Mouse (Mus musculus): Measurements from ENCODE around the gene Tmem179b. TPM values are rescaled to one million over a fixed set of nuclear protein-coding genes. Genes with fewer than 3 reads are reported as not detected.

The Tmem179b gene
- polyA plus RNA-seq, 1 experiment = 96.2 TPM

DNA sequence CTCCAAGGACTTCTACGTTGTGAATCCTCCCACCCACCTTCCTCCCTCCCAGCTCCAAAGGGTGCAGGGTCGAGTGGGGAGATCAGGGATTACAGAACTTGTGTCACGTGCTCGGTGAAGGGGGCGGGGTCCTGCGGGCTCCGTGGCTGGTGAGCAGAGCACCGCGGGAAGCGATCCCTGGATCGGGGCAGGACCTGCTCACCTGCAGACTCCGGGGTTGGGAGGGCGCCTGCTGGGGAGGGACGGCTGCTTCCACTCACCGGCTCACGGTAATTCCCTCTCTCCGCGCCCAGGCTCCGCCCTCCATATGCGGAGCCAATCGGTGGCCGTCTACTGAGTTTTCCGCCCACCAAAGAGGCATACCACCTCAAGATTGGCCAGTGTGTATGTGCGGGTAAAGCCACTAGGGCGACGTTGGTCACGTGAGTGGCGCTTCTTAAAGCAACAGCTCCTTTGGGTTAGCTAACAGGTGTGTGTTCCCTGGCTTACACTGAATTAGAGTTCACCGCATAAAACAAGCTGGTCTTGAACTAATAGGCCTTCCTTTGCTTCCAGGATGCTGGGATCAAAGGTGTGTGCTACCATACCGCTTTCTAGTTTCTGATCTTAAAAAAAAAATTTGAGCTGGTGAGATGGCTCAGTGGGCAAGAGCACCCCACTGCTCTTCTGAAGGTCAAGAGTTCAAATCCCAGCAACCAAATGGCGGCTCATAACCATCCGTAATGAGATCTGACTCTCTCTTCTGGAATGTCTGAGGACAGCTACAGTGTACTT, 11.9 kb upstream of the Tmem179b start, which contains the start of gene Taf6l:
Taf6l (minus strand) TSS at position 410 of the 774 bp plus-strand sequence.
- Histone ChIP-seq H3K27ac (ENCODE audit: insufficient read depth, low read depth, low read length) (peak within 1 kb of the TSS; percentile 48), H3K36me3 (ENCODE audit: control insufficient read depth, insufficient read depth, low read length) (peaks cover 2% of the 10 kb centered on the region; the same call in 1 of the 2 replicates), H3K27me3 (ENCODE audit: control insufficient read depth, insufficient read depth, low read length) (no peaks in the 10 kb centered on the region), H3K4me1 (ENCODE audit: control insufficient read depth, insufficient read depth, insufficient read length, low read length) (no peaks in the 10 kb centered on the region; the same call in 1 of the 2 replicates), H3K4me3 (ENCODE audit: low read depth, low read length) (peak within 1 kb of the TSS; percentile 85)
- TF ChIP-seq POLR2A (IDR thresholded peaks at IDR 0.05; ENCODE audit: low read depth, low read length) (peak; percentile 48), CTCF (IDR thresholded peaks at IDR 0.05; ENCODE audit: extremely low read depth, insufficient read length, insufficient replicate concordance, low read depth, low read length) (no peak)
- 1% methylated on average over 32 of the region's 32 CpGs for WGBS

- under 1% methylated on average over 20 of the region's 20 CpGs for WGBS
Measured at GRCm38 (mm10) chr19:8774951-8775421, 719 bp upstream of the Tmem179b start.

DNA sequence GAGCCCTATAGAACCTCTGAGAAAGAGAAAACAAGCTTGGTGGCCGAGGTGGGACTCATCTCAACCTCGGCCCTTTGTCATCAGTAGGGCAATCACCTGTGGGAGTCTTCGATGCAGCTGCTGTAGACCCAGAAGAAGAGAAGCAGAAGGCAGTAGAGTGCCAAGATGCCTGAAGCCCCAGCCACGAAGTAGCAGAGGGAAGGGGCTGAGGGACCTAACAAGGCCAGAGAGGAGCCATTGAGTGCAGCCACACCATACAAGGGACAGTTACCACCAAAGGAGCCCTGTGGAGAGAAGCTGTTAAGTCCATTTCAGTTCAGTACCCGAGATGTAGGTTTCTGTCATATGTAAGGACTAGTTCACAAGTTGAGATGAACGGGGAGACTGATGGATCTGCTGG, 858 bp downstream of the Tmem179b start:
- Histone ChIP-seq H3K4me3 (ENCODE audit: low read depth, low read length) (peak overlapping the region; percentile 40), H3K4me1 (ENCODE audit: control insufficient read depth, insufficient read depth, insufficient read length, low read length) (peaks cover 8% of the 10 kb centered on the region; the same call in 1 of the 2 replicates), H3K27me3 (ENCODE audit: control insufficient read depth, insufficient read depth, low read length) (no peaks in the 10 kb centered on the region), H3K27ac (ENCODE audit: insufficient read depth, low read depth, low read length) (no peak overlapping the region), H3K36me3 (ENCODE audit: control insufficient read depth, insufficient read depth, low read length) (peaks cover 16% of the 10 kb centered on the region)
- TF ChIP-seq CTCF (IDR thresholded peaks at IDR 0.05; ENCODE audit: extremely low read depth, insufficient read length, insufficient replicate concordance, low read depth, low read length) = no peak
- TF ChIP-seq POLR2A (IDR thresholded peaks at IDR 0.05; ENCODE audit: low read depth, low read length) = no peak
- 14% methylated on average over 6 of the region's 6 CpGs for WGBS

More at GRCm38 (mm10) chr19:8774951-8775421, 719 bp upstream of the Tmem179b start:
- Histone ChIP-seq H3K4me3 (ENCODE audit: low read depth, low read length) (peak overlapping the region; percentile 79), H3K36me3 (ENCODE audit: control insufficient read depth, insufficient read depth, low read length) (peaks cover 7% of the 10 kb centered on the region; the same call in 1 of the 2 replicates), H3K27ac (ENCODE audit: insufficient read depth, low read depth, low read length) (peak overlapping the region; percentile 81), H3K4me1 (ENCODE audit: control insufficient read depth, insufficient read depth, insufficient read length, low read length) (peaks cover 8% of the 10 kb centered on the region; the same call in 1 of the 2 replicates), H3K27me3 (ENCODE audit: control insufficient read depth, insufficient read depth, low read length) (no peaks in the 10 kb centered on the region)
- TF ChIP-seq CTCF (IDR thresholded peaks at IDR 0.05; ENCODE audit: extremely low read depth, insufficient read length, insufficient replicate concordance, low read depth, low read length) (no peak), POLR2A (IDR thresholded peaks at IDR 0.05; ENCODE audit: low read depth, low read length) (no peak)

DNA sequence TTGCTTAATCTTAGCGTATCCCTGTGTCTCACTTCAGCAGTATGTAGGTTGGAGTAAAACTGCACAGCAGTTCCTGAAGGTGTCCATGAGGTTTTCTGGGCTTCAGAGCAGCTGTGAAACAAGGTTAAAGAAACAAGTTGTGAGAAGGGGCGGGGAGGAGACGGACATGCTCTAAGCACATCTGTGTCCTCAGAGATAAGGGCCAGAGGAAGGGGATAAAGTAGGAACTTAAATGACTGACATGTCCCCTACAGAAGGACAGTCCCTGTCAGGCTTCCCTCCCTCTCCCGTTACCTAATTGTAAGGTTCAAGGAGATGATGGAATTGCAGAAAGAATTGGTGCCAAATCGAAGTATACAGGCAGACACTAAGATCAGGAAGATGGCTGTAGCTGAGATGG, 1.3 kb downstream of the Tmem179b start:
- H3K4me3 ChIP-seq (ENCODE audit: low read depth, low read length) = peak overlapping the region; percentile 40
- peaks cover 8% of the 10 kb centered on the region; the same call in 1 of the 2 replicates for H3K4me1 ChIP-seq (ENCODE audit: control insufficient read depth, insufficient read depth, insufficient read length, low read length)
- whole genome bisulfite sequencing = 42% methylated on average over 5 of the region's 5 CpGs
- no peak for TF ChIP-seq POLR2A (IDR thresholded peaks at IDR 0.05; ENCODE audit: low read depth, low read length)
- H3K27me3 ChIP-seq (ENCODE audit: control insufficient read depth, insufficient read depth, low read length) = no peaks in the 10 kb centered on the region
- H3K36me3 ChIP-seq (ENCODE audit: control insufficient read depth, insufficient read depth, low read length) = peaks cover 18% of the 10 kb centered on the region
- H3K27ac ChIP-seq (ENCODE audit: insufficient read depth, low read depth, low read length) = no peak overlapping the region

GRCm38 (mm10) chr19:8770567-8771270, 3.5 kb downstream of the Tmem179b start, which contains the start of gene Tmem223:
Gene Tmem223, plus strand, starts transcription at chr19:8770996.
- WGBS = 14% methylated on average over 29 of the region's 29 CpGs

GRCm38 (mm10) chr19:8765562-8765961, 8.7 kb downstream of the Tmem179b start:
- Histone ChIP-seq H3K27ac (ENCODE audit: insufficient read depth, low read depth, low read length) (no peak overlapping the region), H3K27me3 (ENCODE audit: control insufficient read depth, insufficient read depth, low read length) (no peaks in the 10 kb centered on the region), H3K4me1 (ENCODE audit: control insufficient read depth, insufficient read depth, insufficient read length, low read length) (no peaks in the 10 kb centered on the region), H3K36me3 (ENCODE audit: control insufficient read depth, insufficient read depth, low read length) (peaks cover 65% of the 10 kb centered on the region), H3K4me3 (ENCODE audit: low read depth, low read length) (no peak overlapping the region)
- WGBS = 94% methylated on average over 9 of the region's 9 CpGs
- TF ChIP-seq POLR2A (IDR thresholded peaks at IDR 0.05; ENCODE audit: low read depth, low read length) (no peak), CTCF (IDR thresholded peaks at IDR 0.05; ENCODE audit: extremely low read depth, insufficient read length, insufficient replicate concordance, low read depth, low read length) (no peak)

More at GRCm38 (mm10) chr19:8770567-8771270, 3.5 kb downstream of the Tmem179b start, which contains the start of gene Tmem223:
- peak within 1 kb of the TSS; percentile 64 for H3K27ac ChIP-seq (ENCODE audit: insufficient read depth, low read depth, low read length)
- H3K27me3 ChIP-seq (ENCODE audit: control insufficient read depth, insufficient read depth, low read length) = no peaks in the 10 kb centered on the region
- peaks cover 39% of the 10 kb centered on the region for H3K36me3 ChIP-seq (ENCODE audit: control insufficient read depth, insufficient read depth, low read length)
- TF ChIP-seq CTCF (IDR thresholded peaks at IDR 0.05; ENCODE audit: extremely low read depth, insufficient read length, insufficient replicate concordance, low read depth, low read length) (no peak), POLR2A (IDR thresholded peaks at IDR 0.05; ENCODE audit: low read depth, low read length) (peak; percentile 82)
- peaks cover 8% of the 10 kb centered on the region; the same call in 1 of the 2 replicates for H3K4me1 ChIP-seq (ENCODE audit: control insufficient read depth, insufficient read depth, insufficient read length, low read length)
- H3K4me3 ChIP-seq (ENCODE audit: low read depth, low read length) = peak within 1 kb of the TSS; percentile 85
